Comparison of ENCODE assay signal across 11 mouse cellular contexts in genomic region chr7:66528881-66529280, GRCm38 (mm10).
DNase-seq lines count a peak whose midpoint lies in the region; ATAC-seq and TF ChIP-seq lines count a peak whose summit lies in the region.
"Had no signal": no experiment of that assay in that cellular context is flagged by ENCODE, and none has a peak within 500 bp of the region (broad histone marks: within the 10 kb centered on the region; RNA-seq: fewer than 3 reads in every experiment).

No protein-coding gene starts in this region.

- H3K9ac ChIP-seq in stomach, postnatal 0 days (ENCODE audit: low read length) = no peak overlapping the region
- H3K9ac ChIP-seq: embryonic facial prominence, embryonic 15.5 days had no signal

- no peak overlapping the region for H3K4me3 ChIP-seq in stomach, postnatal 0 days (ENCODE audit: low read depth, low read length)
- H3K4me3 ChIP-seq: embryonic facial prominence, embryonic 15.5 days had no signal

- H3K27me3 ChIP-seq in stomach, postnatal 0 days (ENCODE audit: control insufficient read depth, insufficient read depth, low read length) = no peaks in the 10 kb centered on the region
- H3K27me3 ChIP-seq: embryonic facial prominence, embryonic 15.5 days had no signal

- H3K9me3 ChIP-seq in stomach, postnatal 0 days (ENCODE audit: control insufficient read depth, low read length) = no peaks in the 10 kb centered on the region
- H3K9me3 ChIP-seq: embryonic facial prominence, embryonic 15.5 days had no signal

- DNase-seq in testis, postnatal 14 days (ENCODE audit: low spot score) = peak; percentile 39
- no peak for DNase-seq in testis, postnatal 10 days (ENCODE audit: low spot score)
- DNase-seq in gastrocnemius, postnatal 36 days = peak; percentile 58 to 61
- DNase-seq in kidney, postnatal 25 days = peak; percentile 5 to 50
- DNase-seq in stomach, postnatal 0 days (ENCODE audit: low spot score) = no peak
- no peak for DNase-seq in liver
- no peak for DNase-seq in embryo, embryonic 10 days (ENCODE audit: low spot score)
- DNase-seq: thymus, postnatal 4 days had no signal

- WGBS in stomach, postnatal 0 days = 51% methylated on average over 4 of the region's 4 CpGs

- H3K36me3 ChIP-seq in stomach, postnatal 0 days (ENCODE audit: control insufficient read depth, insufficient read depth, low read length) = no peaks in the 10 kb centered on the region
- H3K36me3 ChIP-seq: embryonic facial prominence, embryonic 15.5 days had no signal

- 0 out of 2 replicates have a peak overlapping the region, but pooled peaks have one; percentile 30 for H3K27ac ChIP-seq in stomach, postnatal 0 days (replicated peaks)
- H3K27ac ChIP-seq: embryonic facial prominence, embryonic 15.5 days; macrophage had no signal

- ATAC-seq in stomach, postnatal 0 days (ENCODE audit: low FRiP score, low TSS enrichment) = peak; percentile 64; the same call in 1 of the 2 replicates
- no peak for ATAC-seq in megakaryocyte, adult 5-6 weeks (ENCODE audit: poor library complexity, severe bottlenecking)

- no peak for TF ChIP-seq EP300 in stomach, postnatal 0 days (optimal IDR thresholded peaks at IDR 0.05)

- H3K4me1 ChIP-seq in stomach, postnatal 0 days (replicated peaks; ENCODE audit: control insufficient read depth, insufficient read depth) = no peaks in the 10 kb centered on the region

- intact Hi-C loops in gastrocnemius, postnatal 36 days (cut with DNase I) = no loop called here

- H3K4me2 ChIP-seq in stomach, postnatal 0 days (replicated peaks; ENCODE audit: low read depth) = no peak overlapping the region
- H3K4me2 ChIP-seq: embryonic facial prominence, embryonic 15.5 days had no signal

- no peak for TF ChIP-seq CTCF in stomach, postnatal 0 days (IDR thresholded peaks at IDR 0.05; ENCODE audit: low read depth)

Comparison
In these comparisons a context has a peak if more than half of its experiments do, and no peak if none do; other contexts are left out.
1. DNase-seq: peak in testis, postnatal 14 days (single experiment), gastrocnemius, postnatal 36 days (2 of 2) and kidney, postnatal 25 days (2 of 2); none in testis, postnatal 10 days (single experiment), stomach, postnatal 0 days (single experiment), liver (single experiment) and embryo, embryonic 10 days (single experiment).